In the genomic region with DNA sequence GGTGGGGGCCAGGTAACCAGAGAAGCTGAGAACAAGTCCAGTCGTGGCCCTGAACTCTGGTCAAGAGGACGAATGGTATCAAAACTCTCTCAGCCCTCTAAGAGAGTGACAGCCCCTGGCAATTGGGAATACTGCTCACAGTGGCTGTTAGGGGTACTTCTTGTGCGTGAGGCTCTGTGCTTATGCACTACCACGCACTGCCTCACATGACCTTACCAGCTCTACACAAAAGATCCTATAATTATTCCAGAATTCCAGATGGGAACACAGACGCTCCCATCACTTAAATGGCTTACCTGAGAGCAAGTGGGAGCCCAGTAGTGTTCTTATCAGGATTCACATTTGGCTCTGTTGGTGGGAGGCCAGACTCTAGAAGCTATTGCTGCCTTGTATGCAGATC, we compare ENCODE assay signal across 12 mouse cellular contexts. TPM values are rescaled to one million over a fixed set of nuclear protein-coding genes. Genes with fewer than 3 reads are reported as not detected.
DNase-seq lines count a peak whose midpoint lies in the region; ATAC-seq lines count a peak whose summit lies in the region.
"Had no signal": no experiment of that assay in that cellular context is flagged by ENCODE, and none has a peak within 500 bp of the region (broad histone marks: within the 10 kb centered on the region; RNA-seq: fewer than 3 reads in every experiment).

No protein-coding gene starts in this region.

- peak; percentile 65; the same call in 1 of the 2 replicates for ATAC-seq in hindbrain, embryonic 11.5 days (ENCODE audit: low FRiP score)
- ATAC-seq in midbrain, embryonic 12.5 days (ENCODE audit: low FRiP score, low read depth) = 0 out of 2 replicates have a peak, but pooled peaks have one; percentile 34
- ATAC-seq in midbrain, embryonic 15.5 days (replicated peaks) = no peak
- ATAC-seq in stomach, embryonic 14.5 days (ENCODE audit: insufficient number of reproducible peaks, insufficient read depth, low FRiP score, low read depth) = 0 out of 2 replicates have a peak, but pooled peaks have one; percentile 39

- H3K9ac ChIP-seq in hindbrain, embryonic 11.5 days (ENCODE audit: low read depth, low read length) = no peak overlapping the region
- H3K9ac ChIP-seq in midbrain, embryonic 12.5 days (replicated peaks) = no peak overlapping the region
- no peak overlapping the region for H3K9ac ChIP-seq in midbrain, embryonic 15.5 days
- H3K9ac ChIP-seq in stomach, embryonic 14.5 days (replicated peaks; ENCODE audit: low read depth, low read length) = no peak overlapping the region
- H3K9ac ChIP-seq: stomach, embryonic 15.5 days had no signal

- no peaks in the 10 kb centered on the region for H3K9me3 ChIP-seq in hindbrain, embryonic 11.5 days (ENCODE audit: control insufficient read depth, low read length)
- H3K9me3 ChIP-seq in hindbrain, embryonic 10.5 days = no peaks in the 10 kb centered on the region
- no peaks in the 10 kb centered on the region for H3K9me3 ChIP-seq in midbrain, embryonic 12.5 days
- H3K9me3 ChIP-seq in midbrain, embryonic 15.5 days = no peaks in the 10 kb centered on the region
- no peaks in the 10 kb centered on the region for H3K9me3 ChIP-seq in stomach, embryonic 14.5 days (ENCODE audit: control insufficient read depth, low read depth, low read length)
- H3K9me3 ChIP-seq: embryonic facial prominence, embryonic 10.5 days; stomach, embryonic 15.5 days had no signal

- no peak overlapping the region for H3K4me3 ChIP-seq in hindbrain, embryonic 11.5 days (ENCODE audit: low read depth, low read length)
- H3K4me3 ChIP-seq in hindbrain, embryonic 10.5 days = no peak overlapping the region
- no peak overlapping the region for H3K4me3 ChIP-seq in midbrain, embryonic 12.5 days
- no peak overlapping the region for H3K4me3 ChIP-seq in midbrain, embryonic 15.5 days
- no peak overlapping the region for H3K4me3 ChIP-seq in stomach, embryonic 14.5 days (ENCODE audit: low read depth, low read length)
- H3K4me3 ChIP-seq: embryonic facial prominence, embryonic 10.5 days; myocyte; stomach, embryonic 15.5 days had no signal

- WGBS in hindbrain, embryonic 11.5 days = 45% methylated on average over 5 of the region's 5 CpGs
- 55% methylated on average over 5 of the region's 5 CpGs for WGBS in hindbrain, embryonic 10.5 days
- 55% methylated on average over 5 of the region's 5 CpGs for WGBS in midbrain, embryonic 12.5 days
- 48% methylated on average over 5 of the region's 5 CpGs for WGBS in midbrain, embryonic 15.5 days
- WGBS in stomach, embryonic 14.5 days = 43% methylated on average over 5 of the region's 5 CpGs

- H3K4me1 ChIP-seq in hindbrain, embryonic 11.5 days (replicated peaks; ENCODE audit: control insufficient read depth, insufficient read depth, low read length) = peaks cover 4% of the 10 kb centered on the region; the same call in 1 of the 2 replicates
- H3K4me1 ChIP-seq in hindbrain, embryonic 10.5 days (replicated peaks) = peaks cover 11% of the 10 kb centered on the region
- peaks cover 11% of the 10 kb centered on the region for H3K4me1 ChIP-seq in midbrain, embryonic 12.5 days
- peaks cover 16% of the 10 kb centered on the region for H3K4me1 ChIP-seq in midbrain, embryonic 15.5 days
- peaks cover 9% of the 10 kb centered on the region; the same call in 1 of the 2 replicates for H3K4me1 ChIP-seq in stomach, embryonic 14.5 days (ENCODE audit: control insufficient read depth, insufficient read depth, low read length)

- DNase-seq in cerebellum, postnatal 14 days = peak; percentile 32 to 45
- DNase-seq in cerebellum, postnatal 25 days = no peak
- peak; percentile 15 for DNase-seq in hindbrain, embryonic 11.5 days (ENCODE audit: low spot score)
- DNase-seq in hindbrain, embryonic 10.5 days (ENCODE audit: low spot score) = no peak
- no peak for DNase-seq in spleen, postnatal 10 days (ENCODE audit: low spot score in 2 of 2)
- DNase-seq: kidney, adult 18-20 months had no signal

- no peak overlapping the region for H3K27ac ChIP-seq in hindbrain, embryonic 11.5 days (ENCODE audit: low read depth, low read length)
- H3K27ac ChIP-seq in hindbrain, embryonic 10.5 days = no peak overlapping the region
- no peak overlapping the region for H3K27ac ChIP-seq in midbrain, embryonic 12.5 days (replicated peaks)
- H3K27ac ChIP-seq in midbrain, embryonic 15.5 days = no peak overlapping the region
- no peak overlapping the region for H3K27ac ChIP-seq in stomach, embryonic 14.5 days (ENCODE audit: low read length)

- H3K27me3 ChIP-seq in hindbrain, embryonic 11.5 days (ENCODE audit: control insufficient read depth, insufficient read depth, low read length) = no peaks in the 10 kb centered on the region
- H3K27me3 ChIP-seq in hindbrain, embryonic 10.5 days (ENCODE audit: insufficient read depth, poor library complexity, severe bottlenecking) = peaks cover 33% of the 10 kb centered on the region
- 0 out of 2 replicates have a peak, but pooled peaks cover 5% of the 10 kb centered on the region for H3K27me3 ChIP-seq in midbrain, embryonic 12.5 days
- H3K27me3 ChIP-seq in midbrain, embryonic 15.5 days (replicated peaks) = peaks cover 3% of the 10 kb centered on the region; the same call in 1 of the 2 replicates
- H3K27me3 ChIP-seq in stomach, embryonic 14.5 days (ENCODE audit: control insufficient read depth, insufficient read depth, low read length) = no peaks in the 10 kb centered on the region
- H3K27me3 ChIP-seq: stomach, embryonic 15.5 days had no signal

- H3K36me3 ChIP-seq in hindbrain, embryonic 11.5 days (ENCODE audit: control insufficient read depth, insufficient read depth, low read length) = no peaks in the 10 kb centered on the region
- H3K36me3 ChIP-seq in hindbrain, embryonic 10.5 days = no peaks in the 10 kb centered on the region
- no peaks in the 10 kb centered on the region for H3K36me3 ChIP-seq in midbrain, embryonic 12.5 days
- H3K36me3 ChIP-seq in midbrain, embryonic 15.5 days (replicated peaks) = no peaks in the 10 kb centered on the region
- no peaks in the 10 kb centered on the region for H3K36me3 ChIP-seq in stomach, embryonic 14.5 days (ENCODE audit: control insufficient read depth, insufficient read depth, low read length)
- H3K36me3 ChIP-seq: embryonic facial prominence, embryonic 10.5 days; stomach, embryonic 15.5 days had no signal

- no peak overlapping the region for H3K4me2 ChIP-seq in hindbrain, embryonic 11.5 days (replicated peaks; ENCODE audit: low read depth, low read length)
- no peak overlapping the region for H3K4me2 ChIP-seq in midbrain, embryonic 12.5 days (replicated peaks)
- no peak overlapping the region for H3K4me2 ChIP-seq in midbrain, embryonic 15.5 days
- no peak overlapping the region for H3K4me2 ChIP-seq in stomach, embryonic 14.5 days (replicated peaks; ENCODE audit: low read depth, low read length)
- H3K4me2 ChIP-seq: stomach, embryonic 15.5 days had no signal

RNA-seq across cellular contexts. Expression of gene Hlf, which starts 9.6 kb away (rescaled TPM):
- polyA plus RNA-seq in hindbrain, embryonic 11.5 days (2014; fragmentation: Nextera tagmentation; extraction: Ambion mirVana) = 1.2 and 1.4 TPM in 2 replicates
- 1.0 and 1.9 TPM in 2 replicates for polyA plus RNA-seq in hindbrain, embryonic 10.5 days (2016; fragmentation: Nextera tagmentation; extraction: Ambion mirVana)
- 4.2 and 5.3 TPM in 2 replicates for polyA plus RNA-seq in midbrain, embryonic 12.5 days (2016; fragmentation: Nextera tagmentation; extraction: Ambion mirVana)
- polyA plus RNA-seq in midbrain, embryonic 15.5 days (2015; fragmentation: Nextera tagmentation; extraction: Ambion mirVana) = 7.2 and 7.6 TPM in 2 replicates
- polyA plus RNA-seq in stomach, embryonic 14.5 days (2014; fragmentation: Nextera tagmentation; extraction: Ambion mirVana) = 1.2 and 1.7 TPM in 2 replicates

Comparison
In these comparisons a context has a peak if more than half of its experiments do, and no peak if none do; other contexts are left out.
1. DNase-seq: peak in cerebellum, postnatal 14 days (2 of 2) and hindbrain, embryonic 11.5 days (single experiment); none in cerebellum, postnatal 25 days (0 of 2), hindbrain, embryonic 10.5 days (single experiment) and spleen, postnatal 10 days (0 of 2).